In the genomic region with DNA sequence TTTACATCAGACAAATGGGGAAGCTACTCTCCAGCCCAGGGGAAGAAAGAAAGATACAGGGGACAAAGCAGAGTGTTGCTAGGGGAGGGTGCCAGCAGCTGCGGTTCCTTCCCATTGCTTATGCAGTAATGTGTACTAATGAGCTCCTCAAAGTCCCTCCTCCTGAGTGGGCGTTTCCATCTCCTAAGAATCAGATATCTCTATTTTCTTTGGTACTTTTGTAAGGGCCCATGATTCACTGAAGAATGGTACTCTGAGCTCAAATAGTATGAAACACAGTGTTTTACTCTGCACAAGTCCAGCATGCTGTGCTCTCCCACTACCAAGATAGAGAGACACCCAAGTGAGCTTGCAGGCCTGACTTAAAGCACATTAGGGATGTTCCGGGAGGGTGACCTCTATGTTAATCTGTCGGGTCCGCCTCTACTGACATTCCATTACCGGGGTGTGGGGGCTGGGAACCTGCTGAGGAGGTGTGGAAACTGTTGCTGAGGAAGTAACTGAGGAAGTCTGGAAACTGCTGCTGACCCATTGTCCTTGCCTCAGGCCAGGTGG, we compare ENCODE assay signal across 15 mouse cellular contexts.
DNase-seq lines count a peak whose midpoint lies in the region; ATAC-seq and TF ChIP-seq lines count a peak whose summit lies in the region.
"Had no signal": no experiment of that assay in that cellular context is flagged by ENCODE, and none has a peak within 500 bp of the region (broad histone marks: within the 10 kb centered on the region; RNA-seq: fewer than 3 reads in every experiment).

No protein-coding gene starts in this region.

- H3K4me3 ChIP-seq in forebrain, embryonic 13.5 days = no peak overlapping the region
- H3K4me3 ChIP-seq in hindbrain, postnatal 0 days (ENCODE audit: low read length) = no peak overlapping the region
- no peak overlapping the region for H3K4me3 ChIP-seq in neural tube, embryonic 15.5 days (replicated peaks)
- no peak overlapping the region for H3K4me3 ChIP-seq in stomach, postnatal 0 days (ENCODE audit: low read depth, low read length)
- H3K4me3 ChIP-seq: erythroblast, embryonic 14.5 days; liver, embryonic 12.5 days had no signal

- TF ChIP-seq EP300 in stomach, postnatal 0 days (optimal IDR thresholded peaks at IDR 0.05) = no peak

- no peaks in the 10 kb centered on the region for H3K9me3 ChIP-seq in forebrain, embryonic 13.5 days (replicated peaks)
- H3K9me3 ChIP-seq in hindbrain, postnatal 0 days (ENCODE audit: low read length) = no peaks in the 10 kb centered on the region
- H3K9me3 ChIP-seq in neural tube, embryonic 15.5 days (replicated peaks) = no peaks in the 10 kb centered on the region
- no peaks in the 10 kb centered on the region for H3K9me3 ChIP-seq in stomach, postnatal 0 days (ENCODE audit: control insufficient read depth, low read length)
- H3K9me3 ChIP-seq: liver, embryonic 12.5 days had no signal

- no peaks in the 10 kb centered on the region for H3K36me3 ChIP-seq in forebrain, embryonic 13.5 days (ENCODE audit: poor library complexity, severe bottlenecking)
- H3K36me3 ChIP-seq in hindbrain, postnatal 0 days (ENCODE audit: insufficient read depth, low read length) = no peaks in the 10 kb centered on the region
- no peaks in the 10 kb centered on the region for H3K36me3 ChIP-seq in neural tube, embryonic 15.5 days
- no peaks in the 10 kb centered on the region for H3K36me3 ChIP-seq in stomach, postnatal 0 days (ENCODE audit: control insufficient read depth, insufficient read depth, low read length)
- H3K36me3 ChIP-seq: liver, embryonic 12.5 days had no signal

- 11% methylated on average over 6 of the region's 6 CpGs for WGBS in forebrain, embryonic 13.5 days
- 20% methylated on average over 6 of the region's 6 CpGs for WGBS in hindbrain, postnatal 0 days
- WGBS in neural tube, embryonic 15.5 days = 24% methylated on average over 6 of the region's 6 CpGs
- WGBS in stomach, postnatal 0 days = 37% methylated on average over 6 of the region's 6 CpGs

- DNase-seq in retina, postnatal 1 day = peak; percentile 69
- no peak for DNase-seq in retina, embryonic 14.5 days (ENCODE audit: low spot score)
- DNase-seq in hindbrain, postnatal 0 days (ENCODE audit: low spot score) = peak; percentile 48
- no peak for DNase-seq in stomach, postnatal 0 days (ENCODE audit: low spot score)
- DNase-seq in kidney, postnatal 14 days = no peak
- DNase-seq: cerebellum, postnatal 36 days; gastrocnemius, postnatal 10 days; kidney, postnatal 4 days; spleen, adult 18-20 months had no signal

- peak; percentile 85 for ATAC-seq in forebrain, embryonic 13.5 days
- ATAC-seq in hindbrain, postnatal 0 days = peak; percentile 70; the same call in 1 of the 2 replicates
- ATAC-seq in neural tube, embryonic 15.5 days (ENCODE audit: low FRiP score) = peak; percentile 57; the same call in 1 of the 2 replicates
- ATAC-seq in stomach, postnatal 0 days (ENCODE audit: low FRiP score, low TSS enrichment) = no peak
- ATAC-seq in megakaryocyte, adult 5-6 weeks (ENCODE audit: poor library complexity, severe bottlenecking) = no peak
- ATAC-seq: inflammation-experienced regulatory T-cells, adult 6 months; liver, embryonic 12.5 days had no signal

- peaks cover 20% of the 10 kb centered on the region for H3K4me1 ChIP-seq in forebrain, embryonic 13.5 days
- H3K4me1 ChIP-seq in hindbrain, postnatal 0 days (ENCODE audit: insufficient read depth, low read length) = peaks cover 4% of the 10 kb centered on the region; the same call in 1 of the 2 replicates
- peaks cover 6% of the 10 kb centered on the region; the same call in 1 of the 2 replicates for H3K4me1 ChIP-seq in neural tube, embryonic 15.5 days
- no peaks in the 10 kb centered on the region for H3K4me1 ChIP-seq in stomach, postnatal 0 days (replicated peaks; ENCODE audit: control insufficient read depth, insufficient read depth)
- H3K4me1 ChIP-seq: liver, embryonic 12.5 days had no signal

- no peak overlapping the region for H3K4me2 ChIP-seq in forebrain, embryonic 13.5 days
- H3K4me2 ChIP-seq in hindbrain, postnatal 0 days (ENCODE audit: low read depth, low read length) = no peak overlapping the region
- H3K4me2 ChIP-seq in neural tube, embryonic 15.5 days = no peak overlapping the region
- H3K4me2 ChIP-seq in stomach, postnatal 0 days (replicated peaks; ENCODE audit: low read depth) = no peak overlapping the region
- H3K4me2 ChIP-seq: liver, embryonic 12.5 days had no signal

- H3K27me3 ChIP-seq in forebrain, embryonic 13.5 days = no peaks in the 10 kb centered on the region
- H3K27me3 ChIP-seq in hindbrain, postnatal 0 days (ENCODE audit: insufficient read depth, low read length) = no peaks in the 10 kb centered on the region
- H3K27me3 ChIP-seq in neural tube, embryonic 15.5 days (replicated peaks) = no peaks in the 10 kb centered on the region
- no peaks in the 10 kb centered on the region for H3K27me3 ChIP-seq in stomach, postnatal 0 days (ENCODE audit: control insufficient read depth, insufficient read depth, low read length)
- H3K27me3 ChIP-seq: liver, embryonic 12.5 days had no signal

- no peak overlapping the region for H3K9ac ChIP-seq in forebrain, embryonic 13.5 days
- H3K9ac ChIP-seq in hindbrain, postnatal 0 days (replicated peaks; ENCODE audit: low read length) = no peak overlapping the region
- H3K9ac ChIP-seq in neural tube, embryonic 15.5 days (replicated peaks) = no peak overlapping the region
- H3K9ac ChIP-seq in stomach, postnatal 0 days (ENCODE audit: low read length) = no peak overlapping the region
- H3K9ac ChIP-seq: liver, embryonic 12.5 days had no signal

- 0 out of 2 replicates have a peak overlapping the region, but pooled peaks have one; percentile 14 for H3K27ac ChIP-seq in forebrain, embryonic 13.5 days
- H3K27ac ChIP-seq in hindbrain, postnatal 0 days = no peak overlapping the region
- peak overlapping the region; percentile 24 for H3K27ac ChIP-seq in neural tube, embryonic 15.5 days (replicated peaks)
- H3K27ac ChIP-seq in stomach, postnatal 0 days (replicated peaks) = no peak overlapping the region
- H3K27ac ChIP-seq: liver, embryonic 12.5 days had no signal

- TF ChIP-seq CTCF in hindbrain, postnatal 0 days (IDR thresholded peaks at IDR 0.05; ENCODE audit: low read depth) = no peak
- no peak for TF ChIP-seq CTCF in stomach, postnatal 0 days (IDR thresholded peaks at IDR 0.05; ENCODE audit: low read depth)

Comparison
In these comparisons a context has a peak if more than half of its experiments do, and no peak if none do; other contexts are left out.
1. DNase-seq: peak in retina, postnatal 1 day (single experiment) and hindbrain, postnatal 0 days (single experiment); none in retina, embryonic 14.5 days (single experiment), stomach, postnatal 0 days (single experiment) and kidney, postnatal 14 days (single experiment).
2. ATAC-seq: peak in forebrain, embryonic 13.5 days (single experiment), hindbrain, postnatal 0 days (single experiment) and neural tube, embryonic 15.5 days (single experiment); none in stomach, postnatal 0 days (single experiment) and megakaryocyte, adult 5-6 weeks (single experiment).
3. H3K27ac ChIP-seq: peak in forebrain, embryonic 13.5 days (single experiment) and neural tube, embryonic 15.5 days (single experiment); none in hindbrain, postnatal 0 days (single experiment) and stomach, postnatal 0 days (single experiment).